Mouse (Mus musculus) left cerebral cortex, adult 6 months (tissue): Measurements from ENCODE around the gene Fus. TPM values are rescaled to one million over a fixed set of nuclear protein-coding genes. Genes with fewer than 3 reads are reported as not detected.

Source experiments
- long read RNA-seq, 2 experiments: library from polyadenylated mRNA; unstranded; transcript quantifications; one replicate each; pipeline ENCODE4 v2.0.0; 2019 to 2020
- polyA plus RNA-seq: library from polyadenylated mRNA; unstranded; fragments of <200 nt; fragmentation: Nextera tagmentation; gene quantifications from 2 replicates; pipeline ENCODE4 v1.2.3, GENCODE M21; 2021

Fus gene
- polyA plus RNA-seq, result 10.8 and 13.0 TPM in 2 replicates
- long read RNA-seq, experiment 1, full-length matches to known transcripts, result 87 of 109 reads
- long read RNA-seq, experiment 1, partial matches to known transcripts, result 17 of 109 reads
- long read RNA-seq, experiment 1, other reads (novel, unspliced or antisense), result 5 of 109 reads
- long read RNA-seq, experiment 2, partial matches to known transcripts, result 6 of 12 reads
- long read RNA-seq, experiment 2, other reads (novel, unspliced or antisense), result 4 of 12 reads

GRCm38 (mm10) chr7:127967004-127967921 lies at the start of gene Fus:
Gene Fus, plus strand, starts transcription at chr7:127967457.

GRCm38 (mm10) chr7:127929923-127930322 lies 37.3 kb upstream of the Fus start, which contains the start of gene Prss8:
Gene Prss8, minus strand, starts transcription at chr7:127930104.

GRCm38 (mm10) chr7:127946470-127947023 lies 20.7 kb upstream of the Fus start, which contains the start of gene Prss36:
Gene Prss36, minus strand, starts transcription at chr7:127946725.

GRCm38 (mm10) chr7:127993341-127993977 lies 26.2 kb downstream of the Fus start, which contains the start of gene Pycard:
Gene Pycard, minus strand, starts transcription at chr7:127993867.

GRCm38 (mm10) chr7:128003688-128004087 lies 36.4 kb downstream of the Fus start, which contains the start of gene Trim72:
Gene Trim72, plus strand, starts transcription at chr7:128003949.

Other genes with a start within 250 kb of the Fus start
- 0.06 TPM in 1 of 2 replicates, not detected in the other for gene Ctf2, start 235.3 kb upstream of the Fus start, polyA plus RNA-seq
- gene Fbxl19, start 222.9 kb upstream of the Fus start, polyA plus RNA-seq, result 0.92 and 1.6 TPM in 2 replicates
- 18.3 and 21.9 TPM in 2 replicates for gene Orai3, start 197.6 kb upstream of the Fus start, polyA plus RNA-seq
- gene Setd1a, start 190.8 kb upstream of the Fus start, polyA plus RNA-seq, result 5.7 and 26.7 TPM in 2 replicates
- gene Gm49388, start 181.8 kb upstream of the Fus start, polyA plus RNA-seq, result not detected in 2 replicates
- 5.9 and 9.1 TPM in 2 replicates for gene Hsd3b7, start 166.9 kb upstream of the Fus start, polyA plus RNA-seq
- 12.9 and 16.7 TPM in 2 replicates for gene Stx4a, start 143.2 kb upstream of the Fus start, polyA plus RNA-seq
- gene Stx1b, start 142.9 kb upstream of the Fus start, polyA plus RNA-seq, result 37.7 and 70.1 TPM in 2 replicates
- gene Zfp646, start 91.2 kb upstream of the Fus start, polyA plus RNA-seq, result 4.4 and 5.4 TPM in 2 replicates
- 9.6 and 10.1 TPM in 2 replicates for gene Zfp668, start 90.6 kb upstream of the Fus start, polyA plus RNA-seq
- 0.63 and 0.69 TPM in 2 replicates for gene Prss53, start 76.5 kb upstream of the Fus start, polyA plus RNA-seq
- 0.19 TPM in 1 of 2 replicates, not detected in the other for gene Gm21974, start 72.0 kb upstream of the Fus start, polyA plus RNA-seq
- gene Vkorc1, start 71.8 kb upstream of the Fus start, polyA plus RNA-seq, result 88.5 and 90.1 TPM in 2 replicates
- 46.2 and 65.9 TPM in 2 replicates for gene Bckdk, start 63.4 kb upstream of the Fus start, polyA plus RNA-seq
- gene Kat8, start 54.9 kb upstream of the Fus start, polyA plus RNA-seq, result 15.4 and 18.4 TPM in 2 replicates
- 0.06 TPM in 1 of 2 replicates, not detected in the other for gene Prss8, start 37.4 kb upstream of the Fus start, polyA plus RNA-seq
- gene Prss36, start 20.7 kb upstream of the Fus start, polyA plus RNA-seq, result 15.3 and 15.8 TPM in 2 replicates
- gene Pycard, start 26.4 kb downstream of the Fus start, polyA plus RNA-seq, result 15.8 and 26.1 TPM in 2 replicates
- gene Trim72, start 36.5 kb downstream of the Fus start, polyA plus RNA-seq, result not detected in 2 replicates
- 2.4 and 2.5 TPM in 2 replicates for gene Itgam, start 95.2 kb downstream of the Fus start, polyA plus RNA-seq
- 0.03 TPM in 1 of 2 replicates, not detected in the other for gene Gm49368, start 95.2 kb downstream of the Fus start, polyA plus RNA-seq
- 0.11 and 0.14 TPM in 2 replicates for gene Itgax, start 162.1 kb downstream of the Fus start, polyA plus RNA-seq
- gene Itgad, start 186.9 kb downstream of the Fus start, polyA plus RNA-seq, result 0.39 and 0.87 TPM in 2 replicates
- 50.7 and 69.6 TPM in 2 replicates for gene Cox6a2, start 238.9 kb downstream of the Fus start, polyA plus RNA-seq